Mouse (Mus musculus) hindbrain, embryonic 11.5 days (tissue): Measurements from ENCODE around the gene Clcnka. TPM values are rescaled to one million over a fixed set of nuclear protein-coding genes. Genes with fewer than 3 reads are reported as not detected.

ENCODE experiments used
- ATAC-seq: fragments of 200-750 bp; cut with Nextera tagmentation; 2 replicates; pipeline ENCODE4 v1.8.0; 2017; ENCODE audit warnings: mild to moderate bottlenecking, moderate TSS enrichment, moderate library complexity; ENCODE audit not compliant: low FRiP score
- DNase-seq: peaks from one replicate; pipeline ENCODE4 v3.0.0-alpha.2; 2015; ENCODE audit warnings: low spot score
- H3K27ac ChIP-seq: fragments of 300-500 bp; sonication (generic); 2 replicates; pipeline ENCODE4 v1.5.1; 2014; ENCODE audit warnings: mild to moderate bottlenecking, low read depth, low read length
- H3K27me3 ChIP-seq: fragments of 300-500 bp; sonication (generic); 2 replicates; pipeline ENCODE4 v1.6.1; 2014; ENCODE audit warnings: mild to moderate bottlenecking, low read length, moderate library complexity, mixed read lengths; ENCODE audit not compliant: control insufficient read depth, insufficient read depth
- H3K36me3 ChIP-seq: fragments of 300-500 bp; sonication (generic); 2 replicates; pipeline ENCODE4 v1.6.1; 2014; ENCODE audit warnings: mild to moderate bottlenecking, low read length, moderate library complexity, mixed read lengths; ENCODE audit not compliant: control insufficient read depth, insufficient read depth
- H3K4me1 ChIP-seq: fragments of 300-500 bp; sonication (generic); replicated peaks from 2 replicates; pipeline ENCODE4 v1.6.1; 2014; ENCODE audit warnings: low read length, mixed read lengths; ENCODE audit not compliant: control insufficient read depth, insufficient read depth
- H3K4me2 ChIP-seq: fragments of 300-500 bp; sonication (generic); replicated peaks from 2 replicates; pipeline ENCODE4 v1.6.1; 2014; ENCODE audit warnings: mild to moderate bottlenecking, low read depth, low read length
- H3K4me3 ChIP-seq: fragments of 300-500 bp; sonication (generic); 2 replicates; pipeline ENCODE4 v1.5.1; 2014; ENCODE audit warnings: low read depth, low read length
- H3K9ac ChIP-seq: fragments of 300-500 bp; sonication (generic); 2 replicates; pipeline ENCODE4 v1.6.1; 2014; ENCODE audit warnings: low read depth, low read length
- H3K9me3 ChIP-seq: fragments of 300-500 bp; sonication (generic); 2 replicates; pipeline ENCODE4 v1.6.1; 2016; ENCODE audit warnings: low read length; ENCODE audit not compliant: control insufficient read depth
- WGBS: fragments of 180-500 bp; shearing (Covaris S2); extraction: QIAGEN DNeasy Blood & Tissue Kit; methylation state at CpG from one replicate; pipeline ENCODE4 v1.1.7; 2014; 5-methylcytosine and 5-hydroxymethylcytosine counted together
- polyA plus RNA-seq: library from polyadenylated mRNA; unstranded; fragments of >200 nt; fragmentation: Nextera tagmentation; extraction: Ambion mirVana; gene quantifications from 2 replicates; pipeline ENCODE4 v1.2.1, GENCODE M21; 2014

Clcnka gene
- polyA plus RNA-seq, 1 experiment from 2014 or later = 0.22 TPM

DNA sequence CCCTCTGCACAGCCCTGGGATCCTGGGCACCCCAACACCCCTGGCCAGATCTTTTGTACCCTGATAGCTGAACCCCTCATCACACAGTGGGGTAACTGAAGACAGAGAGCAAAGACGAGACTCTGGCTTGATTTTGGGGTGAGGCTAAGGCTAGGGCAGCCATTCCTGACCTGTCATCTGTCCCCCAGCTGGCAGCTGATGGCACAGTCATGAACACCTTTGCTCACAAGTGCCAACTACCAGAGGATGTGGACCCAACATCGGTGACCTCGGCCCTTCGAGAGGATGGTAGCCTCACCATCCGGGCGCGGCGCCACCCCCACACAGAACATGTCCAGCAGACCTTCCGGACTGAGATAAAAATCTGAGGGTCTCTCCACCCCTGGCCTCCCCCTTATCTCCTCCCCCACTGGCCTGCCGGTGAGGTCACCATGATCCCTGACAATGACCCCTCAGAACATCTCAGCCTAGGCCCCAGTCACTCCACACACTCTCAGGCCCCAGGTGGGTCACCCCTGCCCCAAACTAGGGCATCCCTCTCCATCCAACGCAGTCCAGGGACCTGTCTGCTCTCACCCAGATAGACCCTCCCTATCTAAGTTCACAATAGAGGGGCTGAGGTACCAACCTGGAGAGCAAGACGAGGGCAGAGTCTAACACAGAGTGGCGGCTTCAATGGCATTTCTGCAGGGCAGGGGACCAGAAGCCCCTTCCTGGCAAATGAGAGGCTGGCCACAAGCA is 25.3 kb upstream of the Clcnka start:
- no peaks in the 10 kb centered on the region for H3K36me3 ChIP-seq
- peaks cover 4% of the 10 kb centered on the region; the same call in 1 of the 2 replicates for H3K4me1 ChIP-seq
- H3K9me3 ChIP-seq = no peaks in the 10 kb centered on the region
- no peak overlapping the region for H3K4me2 ChIP-seq
- 87% methylated on average over 13 of the region's 13 CpGs for WGBS
- no peak overlapping the region for H3K4me3 ChIP-seq
- no peak overlapping the region for H3K27ac ChIP-seq
- DNase-seq (no peak), ATAC-seq (no peak)
- H3K9ac ChIP-seq = no peak overlapping the region
- H3K27me3 ChIP-seq = no peaks in the 10 kb centered on the region

DNA sequence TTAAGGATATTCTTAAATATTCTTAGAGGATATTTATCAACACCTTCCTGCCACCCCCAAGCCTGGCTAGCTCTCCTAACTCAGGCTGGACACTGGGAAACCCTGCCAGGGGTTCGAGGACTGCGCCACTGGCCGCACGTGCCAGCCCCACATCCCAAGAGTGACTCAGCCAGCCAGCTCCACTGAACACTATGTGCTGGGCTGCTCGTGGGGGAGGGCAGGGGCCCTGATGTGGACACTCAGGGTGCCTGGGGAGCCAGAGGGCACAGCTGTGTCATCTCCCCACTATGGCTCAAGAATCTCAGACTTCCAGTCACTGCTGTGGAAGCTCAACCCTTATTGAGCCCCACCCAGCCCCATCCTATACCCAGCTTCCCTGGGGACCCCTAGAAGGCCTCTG is 24.8 kb upstream of the Clcnka start:
- no peak overlapping the region for H3K4me3 ChIP-seq
- H3K9ac ChIP-seq = no peak overlapping the region
- H3K27me3 ChIP-seq = no peaks in the 10 kb centered on the region
- H3K9me3 ChIP-seq = no peaks in the 10 kb centered on the region
- no peak overlapping the region for H3K4me2 ChIP-seq
- peaks cover 4% of the 10 kb centered on the region; the same call in 1 of the 2 replicates for H3K4me1 ChIP-seq
- DNase-seq (no peak), ATAC-seq (no peak)
- H3K36me3 ChIP-seq = no peaks in the 10 kb centered on the region
- WGBS = 83% methylated on average over 5 of the region's 5 CpGs
- no peak overlapping the region for H3K27ac ChIP-seq

- WGBS = 75% methylated on average over 5 of the region's 5 CpGs
- no peak overlapping the region for H3K4me2 ChIP-seq
- DNase-seq = no peak
Observed at GRCm38 (mm10) chr4:141422841-141423240, 24.3 kb upstream of the Clcnka start.

DNA sequence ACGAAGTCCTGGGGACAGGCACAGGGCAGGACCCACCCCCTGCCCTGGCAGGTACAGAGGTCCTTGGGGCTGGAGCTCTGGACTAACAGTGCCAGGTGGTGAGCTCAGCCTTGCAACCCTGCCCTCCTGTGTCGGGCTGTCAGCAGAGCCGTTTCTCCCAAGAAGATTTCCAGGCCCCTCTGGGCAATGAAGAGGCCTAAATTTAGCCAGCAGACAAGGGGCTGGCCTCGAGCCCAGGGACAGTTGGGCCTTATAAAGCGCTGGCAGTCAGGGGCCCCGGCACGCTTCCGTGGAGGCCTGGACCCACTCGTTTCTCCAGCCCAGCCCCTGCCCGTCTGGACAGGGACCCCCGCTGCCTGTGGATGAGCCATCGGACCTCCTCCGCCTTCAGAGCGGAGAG is 22.9 kb upstream of the Clcnka start:
- WGBS = 74% methylated on average over 14 of the region's 14 CpGs
- Histone ChIP-seq H3K4me1 (peaks cover 4% of the 10 kb centered on the region; the same call in 1 of the 2 replicates), H3K4me3 (no peak overlapping the region), H3K36me3 (no peaks in the 10 kb centered on the region), H3K4me2 (no peak overlapping the region), H3K9me3 (no peaks in the 10 kb centered on the region), H3K27me3 (no peaks in the 10 kb centered on the region), H3K27ac (no peak overlapping the region), H3K9ac (no peak overlapping the region)
- DNase-seq (no peak), ATAC-seq (no peak)

More at GRCm38 (mm10) chr4:141422841-141423240, 24.3 kb upstream of the Clcnka start:
- Histone ChIP-seq H3K9ac (no peak overlapping the region), H3K27ac (no peak overlapping the region), H3K4me1 (peaks cover 4% of the 10 kb centered on the region; the same call in 1 of the 2 replicates), H3K27me3 (no peaks in the 10 kb centered on the region), H3K36me3 (no peaks in the 10 kb centered on the region), H3K9me3 (no peaks in the 10 kb centered on the region), H3K4me3 (no peak overlapping the region)
- no peak for ATAC-seq

DNA sequence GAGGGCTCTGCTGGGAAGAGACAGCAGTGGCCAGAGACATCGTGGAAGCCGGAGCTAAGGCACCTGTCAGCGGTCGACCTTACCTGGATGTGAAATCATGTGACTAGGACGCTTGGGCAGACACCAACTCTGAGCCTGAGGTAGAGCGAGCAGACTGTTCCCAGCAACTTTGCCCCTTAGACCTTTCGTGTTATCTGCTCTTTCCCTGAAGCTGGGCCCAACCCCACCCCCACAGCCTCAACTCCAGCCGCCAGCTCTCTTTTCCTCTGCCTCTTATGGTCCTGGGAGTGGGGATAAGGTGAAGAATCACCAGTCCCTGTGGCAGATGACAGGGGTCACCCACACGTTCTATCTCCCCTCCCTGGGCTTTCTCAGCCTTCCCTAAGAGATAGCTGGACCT is 22.4 kb upstream of the Clcnka start:
- H3K4me1 ChIP-seq = peaks cover 4% of the 10 kb centered on the region; the same call in 1 of the 2 replicates
- H3K4me3 ChIP-seq = no peak overlapping the region
- DNase-seq (no peak), ATAC-seq (no peak)
- no peak overlapping the region for H3K27ac ChIP-seq
- no peaks in the 10 kb centered on the region for H3K9me3 ChIP-seq
- H3K27me3 ChIP-seq = no peaks in the 10 kb centered on the region
- H3K4me2 ChIP-seq = no peak overlapping the region
- no peaks in the 10 kb centered on the region for H3K36me3 ChIP-seq
- no peak overlapping the region for H3K9ac ChIP-seq
- 57% methylated on average over 9 of the region's 9 CpGs for WGBS

DNA sequence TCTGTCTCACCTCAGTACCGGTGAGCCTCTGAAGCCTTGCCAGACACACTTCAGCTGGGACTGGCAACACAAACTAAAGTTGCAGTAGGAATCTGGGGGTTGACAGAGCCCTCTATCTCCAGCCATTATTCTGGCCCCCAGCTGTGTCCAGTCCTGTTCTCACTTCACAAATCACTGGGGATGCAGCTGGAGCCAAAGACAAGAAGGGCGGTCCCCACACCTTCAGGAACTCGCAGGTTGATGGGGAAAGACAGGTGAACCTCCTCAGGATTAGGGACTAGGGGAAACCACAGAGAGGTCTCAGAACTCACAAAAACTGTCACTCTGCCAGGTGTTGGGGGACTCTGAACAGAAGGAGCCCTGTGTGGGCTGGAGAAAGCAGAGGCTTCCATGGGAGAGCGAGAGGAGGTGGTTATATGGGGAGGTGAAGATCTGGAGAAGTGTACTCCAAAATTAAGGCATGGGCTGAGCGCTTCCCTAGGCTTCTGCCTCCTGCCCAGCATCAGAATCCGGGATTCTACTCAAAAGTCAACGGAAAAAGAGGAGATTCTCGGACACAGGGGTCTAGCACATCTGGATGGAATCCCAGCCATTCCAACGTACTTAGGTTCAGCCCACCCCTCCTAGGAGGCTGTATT is 21.8 kb upstream of the Clcnka start, which contains the start of gene Hspb7:
TSS of gene Hspb7 (plus strand) at position 588 of the 638 bp plus-strand sequence.
- no peak for ATAC-seq
- WGBS = 67% methylated on average over 9 of the region's 9 CpGs

GRCm38 (mm10) chr4:141419398-141420191 is 21.1 kb upstream of the Clcnka start:
- Histone ChIP-seq H3K4me2 (no peak overlapping the region), H3K27me3 (no peaks in the 10 kb centered on the region), H3K4me3 (no peak overlapping the region), H3K27ac (no peak overlapping the region), H3K4me1 (no peaks in the 10 kb centered on the region), H3K9ac (no peak overlapping the region), H3K9me3 (no peaks in the 10 kb centered on the region), H3K36me3 (no peaks in the 10 kb centered on the region)
- ATAC-seq (no peak), DNase-seq (no peak)
- 70% methylated on average over 27 of the region's 27 CpGs for WGBS

More for the DNA sequence above, 21.8 kb upstream of the Clcnka start, which contains the start of gene Hspb7:
- Histone ChIP-seq H3K9ac (no peak within 1 kb of the TSS), H3K9me3 (no peaks in the 10 kb centered on the region), H3K4me2 (no peak within 1 kb of the TSS), H3K4me1 (no peaks in the 10 kb centered on the region), H3K27me3 (no peaks in the 10 kb centered on the region), H3K27ac (no peak within 1 kb of the TSS), H3K36me3 (no peaks in the 10 kb centered on the region), H3K4me3 (no peak within 1 kb of the TSS)
- DNase-seq = no peak

DNA sequence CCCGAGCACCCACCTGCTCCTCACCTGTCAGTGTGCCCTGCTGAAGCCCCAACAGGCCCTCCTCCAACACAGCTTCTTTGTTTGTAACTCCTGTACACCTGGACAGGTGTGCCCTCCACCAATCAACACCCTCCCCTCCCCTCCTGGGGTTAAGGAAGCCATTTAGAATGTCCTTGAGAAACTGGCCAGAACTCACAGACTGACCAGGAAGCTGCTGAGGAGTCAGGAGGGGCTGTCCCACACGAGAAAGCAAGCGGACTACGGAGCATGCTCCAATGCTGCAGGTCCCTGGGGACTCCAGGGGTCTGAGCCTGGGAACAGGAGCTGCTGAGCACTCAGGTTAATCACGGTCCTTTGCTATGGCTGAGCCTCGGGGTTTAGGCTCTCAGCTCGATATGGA is 17.4 kb upstream of the Clcnka start, which contains the start of gene Clcnkb:
TSS of gene Clcnkb (minus strand) at position 91 of the 400 bp plus-strand sequence.
- Histone ChIP-seq H3K4me2 (no peak within 1 kb of the TSS), H3K27me3 (no peaks in the 10 kb centered on the region), H3K9ac (no peak within 1 kb of the TSS), H3K27ac (no peak within 1 kb of the TSS), H3K36me3 (no peaks in the 10 kb centered on the region), H3K4me3 (no peak within 1 kb of the TSS), H3K4me1 (no peaks in the 10 kb centered on the region), H3K9me3 (no peaks in the 10 kb centered on the region)
- ATAC-seq (no peak), DNase-seq (no peak)
- 63% methylated on average over 7 of the region's 7 CpGs for WGBS
